Mouse (Mus musculus) adrenal gland (tissue): ENCODE measurements around the gene Smlr1.

ENCODE experiments used
- intact Hi-C: fragments of 180-260 bp; cut with DNase I; formaldehyde crosslinking; loops from one replicate; pipeline ENCODE4 v1.15.1; 2025
- long read RNA-seq, 2 experiments: library from polyadenylated mRNA; unstranded; transcript quantifications; one replicate each; pipeline ENCODE4 v2.0.0; 2020; ENCODE audit warnings: borderline replicate concordance in 1 of 2; ENCODE audit not compliant: insufficient replicate concordance in 1 of 2

The Smlr1 gene
- long read RNA-seq, experiment 1, result 0 reads
- long read RNA-seq, experiment 2, result 0 reads

- intact Hi-C loops, result no loop called here
These were observed at the start of gene Smlr1 for GRCm38 (mm10) chr10:25535891-25536331. Gene Smlr1 (minus strand): TSS chr10:25536267.

GRCm38 (mm10) chr10:25584899-25585298 is 48.8 kb upstream of the Smlr1 start:
- intact Hi-C loops, result no loop called here

GRCm38 (mm10) chr10:25580066-25580465 is 44.0 kb upstream of the Smlr1 start:
- intact Hi-C loops, result no loop called here

- intact Hi-C loops, result no loop called here
These were observed 35.5 kb upstream of the Smlr1 start for GRCm38 (mm10) chr10:25571319-25572240.

- intact Hi-C loops, result no loop called here
These were observed 16.9 kb upstream of the Smlr1 start for GRCm38 (mm10) chr10:25552936-25553335.

GRCm38 (mm10) chr10:25541097-25541496 is 5.0 kb upstream of the Smlr1 start:
- intact Hi-C loops, result no loop called here

- intact Hi-C loops, result no loop called here
These were observed 3.7 kb upstream of the Smlr1 start for GRCm38 (mm10) chr10:25539771-25540168.

- intact Hi-C loops, result no loop called here
These were observed 3.2 kb upstream of the Smlr1 start for GRCm38 (mm10) chr10:25539146-25539770.

GRCm38 (mm10) chr10:25538738-25539137 is 2.7 kb upstream of the Smlr1 start:
- intact Hi-C loops, result no loop called here

- intact Hi-C loops, result no loop called here
These were observed 554 bp upstream of the Smlr1 start for GRCm38 (mm10) chr10:25536621-25537020.

- intact Hi-C loops, result no loop called here
These were observed 1.6 kb downstream of the Smlr1 start for GRCm38 (mm10) chr10:25534467-25534866.

GRCm38 (mm10) chr10:25533513-25534246 is 2.4 kb downstream of the Smlr1 start:
- intact Hi-C loops, result no loop called here

GRCm38 (mm10) chr10:25533105-25533504 is 3.0 kb downstream of the Smlr1 start:
- intact Hi-C loops, result no loop called here

GRCm38 (mm10) chr10:25531335-25531734 is 4.7 kb downstream of the Smlr1 start:
- intact Hi-C loops, result no loop called here

GRCm38 (mm10) chr10:25527126-25527525 is 8.9 kb downstream of the Smlr1 start:
- intact Hi-C loops, result loop anchor here (10.0 kb wide), 1 partner anchor 882 kb away; no protein-coding TSS in a partner anchor

- intact Hi-C loops, result loop anchor here (10.0 kb wide), 1 partner anchor 882 kb away; no protein-coding TSS in a partner anchor
These were observed 9.4 kb downstream of the Smlr1 start for GRCm38 (mm10) chr10:25526622-25527021.

GRCm38 (mm10) chr10:25526156-25526555 is 9.9 kb downstream of the Smlr1 start:
- intact Hi-C loops, result loop anchor here (10.0 kb wide), 1 partner anchor 881 kb away; no protein-coding TSS in a partner anchor

GRCm38 (mm10) chr10:25523727-25524126 is 12.3 kb downstream of the Smlr1 start:
- intact Hi-C loops, result loop anchor here (10.0 kb wide), 1 partner anchor 879 kb away; no protein-coding TSS in a partner anchor

- intact Hi-C loops, result loop anchor here (10.0 kb wide), 1 partner anchor 876 kb away; no protein-coding TSS in a partner anchor
These were observed 15.6 kb downstream of the Smlr1 start for GRCm38 (mm10) chr10:25520428-25520827.

GRCm38 (mm10) chr10:25519954-25520353 is 16.1 kb downstream of the Smlr1 start:
- intact Hi-C loops, result loop anchor here (10.0 kb wide), 1 partner anchor 875 kb away; no protein-coding TSS in a partner anchor

GRCm38 (mm10) chr10:25513821-25514220 is 22.2 kb downstream of the Smlr1 start:
- intact Hi-C loops, result no loop called here
